Mouse (Mus musculus) cerebellum, adult 18-20 months (tissue): ENCODE results near the gene Atpaf1.

Source experiments
- DNase-seq, 2 experiments: peaks; one replicate each; pipeline ENCODE4 v3.0.0; 2021

The Atpaf1 gene

GRCm38 (mm10) chr4:115784769-115785510 is at the start of gene Atpaf1:
TSS of gene Atpaf1 (plus strand) at chr4:115784812.
- DNase-seq, result peak; percentile 73 to 87

GRCm38 (mm10) chr4:115734867-115735266 is 49.7 kb upstream of the Atpaf1 start:
- no peak for DNase-seq

- peak; percentile 97 to 99 for DNase-seq
These were observed 47.0 kb upstream of the Atpaf1 start, which contains the start of gene Efcab14 for GRCm38 (mm10) chr4:115737551-115738041. TSS of gene Efcab14 (plus strand) at chr4:115737744.

- peak; percentile 4 to 11 for DNase-seq
These were observed 46.1 kb upstream of the Atpaf1 start for GRCm38 (mm10) chr4:115738481-115738985.

GRCm38 (mm10) chr4:115742658-115743057 is 42.0 kb upstream of the Atpaf1 start:
- no peak for DNase-seq

- no peak for DNase-seq
These were observed 41.5 kb upstream of the Atpaf1 start for GRCm38 (mm10) chr4:115743096-115743495.

- no peak for DNase-seq
These were observed 36.4 kb upstream of the Atpaf1 start for GRCm38 (mm10) chr4:115748181-115748580.

GRCm38 (mm10) chr4:115749336-115749735 is 35.3 kb upstream of the Atpaf1 start:
- DNase-seq, result no peak

- DNase-seq, result no peak
These were observed 30.5 kb upstream of the Atpaf1 start for GRCm38 (mm10) chr4:115754101-115754500.

GRCm38 (mm10) chr4:115754851-115755250 is 29.8 kb upstream of the Atpaf1 start:
- DNase-seq, result no peak

- DNase-seq, result peak in 1 of 2 experiments; percentile 12
These were observed 23.4 kb upstream of the Atpaf1 start for GRCm38 (mm10) chr4:115761206-115761605.

- DNase-seq, result no peak
These were observed 20.0 kb upstream of the Atpaf1 start for GRCm38 (mm10) chr4:115764581-115764980.

- no peak for DNase-seq
These were observed 16.8 kb upstream of the Atpaf1 start for GRCm38 (mm10) chr4:115767647-115768467.

GRCm38 (mm10) chr4:115775056-115775455 is 9.6 kb upstream of the Atpaf1 start:
- no peak for DNase-seq

- DNase-seq, result no peak
These were observed 7.0 kb upstream of the Atpaf1 start for GRCm38 (mm10) chr4:115777627-115778026.

- no peak for DNase-seq
These were observed 4.3 kb upstream of the Atpaf1 start for GRCm38 (mm10) chr4:115780269-115780668.

GRCm38 (mm10) chr4:115780918-115781317 is 3.7 kb upstream of the Atpaf1 start, which contains the start of gene Tex38:
TSS of gene Tex38 (minus strand) at chr4:115781018.
- DNase-seq, result no peak

- no peak for DNase-seq
These were observed 2.4 kb upstream of the Atpaf1 start for GRCm38 (mm10) chr4:115782026-115782805.

GRCm38 (mm10) chr4:115785511-115786034 is 961 bp downstream of the Atpaf1 start:
- DNase-seq, result no peak

- no peak for DNase-seq
These were observed 6.3 kb downstream of the Atpaf1 start for GRCm38 (mm10) chr4:115790864-115791263.

- no peak for DNase-seq
These were observed 10.7 kb downstream of the Atpaf1 start for GRCm38 (mm10) chr4:115795360-115795759.

GRCm38 (mm10) chr4:115799981-115800380 is 15.4 kb downstream of the Atpaf1 start:
- DNase-seq, result no peak
